Mouse (Mus musculus) intestine, embryonic 15.5 days (tissue): Measurements from ENCODE around the gene H2-Q2. TPM values are rescaled to one million over a fixed set of nuclear protein-coding genes. Genes with fewer than 3 reads are reported as not detected.
"Not testable (repeated sequence)": the region's sequence is repeated elsewhere in the genome, so short reads cannot be mapped to it uniquely, and the experiment has no call there.

Experiments used
- ATAC-seq: fragments of 200-750 bp; cut with Nextera tagmentation; 2 replicates; pipeline ENCODE4 v1.8.0; 2017; ENCODE audit warnings: moderate TSS enrichment, moderate library complexity
- H3K27ac ChIP-seq: fragments of 300-500 bp; sonication (generic); 2 replicates; pipeline ENCODE4 v1.5.1; 2015; ENCODE audit warnings: mild to moderate bottlenecking, inconsistent platforms
- H3K27me3 ChIP-seq: fragments of 300-500 bp; sonication (generic); replicated peaks from 2 replicates; pipeline ENCODE4 v1.6.1; 2015; ENCODE audit warnings: inconsistent platforms
- H3K36me3 ChIP-seq: fragments of 300-500 bp; sonication (generic); 2 replicates; pipeline ENCODE4 v1.6.1; 2015; ENCODE audit warnings: inconsistent platforms
- H3K4me1 ChIP-seq: fragments of 300-500 bp; sonication (generic); replicated peaks from 2 replicates; pipeline ENCODE4 v1.6.1; 2015; ENCODE audit warnings: inconsistent platforms
- H3K4me2 ChIP-seq: fragments of 300-500 bp; sonication (generic); replicated peaks from 2 replicates; pipeline ENCODE4 v1.6.1; 2015; ENCODE audit warnings: mild to moderate bottlenecking, inconsistent platforms
- H3K4me3 ChIP-seq: fragments of 300-500 bp; sonication (generic); replicated peaks from 2 replicates; pipeline ENCODE4 v1.5.1; 2015; ENCODE audit warnings: inconsistent platforms
- H3K9ac ChIP-seq: fragments of 300-500 bp; sonication (generic); 2 replicates; pipeline ENCODE4 v1.6.1; 2015; ENCODE audit warnings: inconsistent platforms
- H3K9me3 ChIP-seq: fragments of 300-500 bp; sonication (generic); 2 replicates; pipeline ENCODE4 v1.6.1; 2016; ENCODE audit warnings: inconsistent platforms
- WGBS: fragments of 180-500 bp; shearing (Covaris S2); methylation state at CpG from one replicate; pipeline ENCODE4 v1.1.7; 2015; 5-methylcytosine and 5-hydroxymethylcytosine counted together
- polyA plus RNA-seq: library from polyadenylated mRNA; unstranded; fragments of >200 nt; fragmentation: Nextera tagmentation; extraction: Ambion mirVana; gene quantifications from 2 replicates; pipeline ENCODE4 v1.2.1, GENCODE M21; 2015

Gene H2-Q2
- 84.5 and 93.5 TPM in 2 replicates for polyA plus RNA-seq

GRCm38 (mm10) chr17:35342071-35342671 lies at the start of gene H2-Q2:
Gene H2-Q2, plus strand, starts transcription at chr17:35342242.
- Histone ChIP-seq H3K27ac (no peak within 1 kb of the TSS; the same call in 1 of the 2 replicates), H3K27me3 (peaks cover 21% of the 10 kb centered on the region), H3K4me1 (peaks cover 8% of the 10 kb centered on the region), H3K9ac (peak within 1 kb of the TSS; percentile 46), H3K36me3 (no peaks in the 10 kb centered on the region), H3K4me3 (peak within 1 kb of the TSS; percentile 48), H3K4me2 (peak within 1 kb of the TSS; percentile 83), H3K9me3 (no peaks in the 10 kb centered on the region)
- peak; percentile 94 for ATAC-seq
- WGBS, result under 1% methylated on average over 40 of the region's 40 CpGs

GRCm38 (mm10) chr17:35295796-35296195 lies 46.2 kb upstream of the H2-Q2 start:
- H3K27ac ChIP-seq, H3K27me3 ChIP-seq, H3K4me1 ChIP-seq, H3K9me3 ChIP-seq, H3K4me2 ChIP-seq, ATAC-seq, H3K36me3 ChIP-seq, H3K9ac ChIP-seq, H3K4me3 ChIP-seq: not testable (repeated sequence)
- WGBS, result 4% methylated on average over 5 of the region's 5 CpGs

- not testable (repeated sequence) for H3K4me2 ChIP-seq, ATAC-seq, H3K27ac ChIP-seq, H3K4me1 ChIP-seq, H3K9ac ChIP-seq, H3K4me3 ChIP-seq, H3K27me3 ChIP-seq, H3K9me3 ChIP-seq, H3K36me3 ChIP-seq
- 82% methylated on average over 7 of the region's 7 CpGs for whole genome bisulfite sequencing
Measured at GRCm38 (mm10) chr17:35300261-35300945, 41.6 kb upstream of the H2-Q2 start.

- Histone ChIP-seq H3K27ac (no peak overlapping the region), H3K9ac (no peak overlapping the region), H3K4me2 (no peak overlapping the region), H3K27me3 (0 out of 2 replicates have a peak, but pooled peaks cover 3% of the 10 kb centered on the region), H3K9me3 (no peaks in the 10 kb centered on the region), H3K4me3 (no peak overlapping the region), H3K36me3 (no peaks in the 10 kb centered on the region), H3K4me1 (no peaks in the 10 kb centered on the region)
- 28% methylated on average over 13 of the region's 13 CpGs for WGBS
- ATAC-seq, result peak; percentile 62
Measured at GRCm38 (mm10) chr17:35301645-35302258, 40.3 kb upstream of the H2-Q2 start.

GRCm38 (mm10) chr17:35303271-35303670 lies 38.8 kb upstream of the H2-Q2 start:
- Histone ChIP-seq H3K4me1 (no peaks in the 10 kb centered on the region), H3K4me2 (no peak overlapping the region), H3K36me3 (no peaks in the 10 kb centered on the region), H3K27ac (no peak overlapping the region), H3K9ac (no peak overlapping the region), H3K9me3 (no peaks in the 10 kb centered on the region), H3K27me3 (0 out of 2 replicates have a peak, but pooled peaks cover 3% of the 10 kb centered on the region), H3K4me3 (no peak overlapping the region)
- ATAC-seq, result no peak
- 76% methylated on average over 2 of the region's 2 CpGs for WGBS

- no peaks in the 10 kb centered on the region for H3K4me1 ChIP-seq
- H3K4me2 ChIP-seq, result no peak overlapping the region
- no peak overlapping the region for H3K27ac ChIP-seq
- WGBS, result 76% methylated on average over 10 of the region's 10 CpGs
- H3K36me3 ChIP-seq, result no peaks in the 10 kb centered on the region
- no peak overlapping the region for H3K4me3 ChIP-seq
- peak; percentile 39; the same call in 1 of the 2 replicates for ATAC-seq
- H3K9ac ChIP-seq, result no peak overlapping the region
- 0 out of 2 replicates have a peak, but pooled peaks cover 3% of the 10 kb centered on the region for H3K27me3 ChIP-seq
- no peaks in the 10 kb centered on the region for H3K9me3 ChIP-seq
Measured at GRCm38 (mm10) chr17:35303756-35304350, 38.2 kb upstream of the H2-Q2 start.

- WGBS, result 54% methylated on average over 6 of the region's 6 CpGs
- Histone ChIP-seq H3K9ac (no peak overlapping the region), H3K27ac (no peak overlapping the region), H3K36me3 (no peaks in the 10 kb centered on the region), H3K4me3 (no peak overlapping the region), H3K4me2 (no peak overlapping the region), H3K27me3 (0 out of 2 replicates have a peak, but pooled peaks cover 3% of the 10 kb centered on the region), H3K4me1 (no peaks in the 10 kb centered on the region), H3K9me3 (no peaks in the 10 kb centered on the region)
- peak; percentile 36; the same call in 1 of the 2 replicates for ATAC-seq
Measured at GRCm38 (mm10) chr17:35304478-35304877, 37.6 kb upstream of the H2-Q2 start.

- H3K4me1 ChIP-seq, H3K27me3 ChIP-seq, H3K9ac ChIP-seq, H3K4me2 ChIP-seq, H3K4me3 ChIP-seq, H3K36me3 ChIP-seq, H3K27ac ChIP-seq, ATAC-seq, H3K9me3 ChIP-seq: not testable (repeated sequence)
- WGBS, result 68% methylated on average over 8 of the region's 8 CpGs
Measured at GRCm38 (mm10) chr17:35304921-35305320, 37.1 kb upstream of the H2-Q2 start.

GRCm38 (mm10) chr17:35318671-35319070 lies 23.4 kb upstream of the H2-Q2 start:
- no peaks in the 10 kb centered on the region for H3K36me3 ChIP-seq
- H3K9ac ChIP-seq, result no peak overlapping the region
- ATAC-seq, result no peak
- no peak overlapping the region for H3K27ac ChIP-seq
- H3K4me2 ChIP-seq, result no peak overlapping the region
- peaks cover 5% of the 10 kb centered on the region; the same call in 1 of the 2 replicates for H3K4me1 ChIP-seq
- H3K9me3 ChIP-seq, result no peaks in the 10 kb centered on the region
- no peak overlapping the region for H3K4me3 ChIP-seq
- peaks cover 20% of the 10 kb centered on the region for H3K27me3 ChIP-seq

- H3K9me3 ChIP-seq, result no peaks in the 10 kb centered on the region
- 1% methylated on average over 54 of the region's 55 CpGs for WGBS
- H3K4me1 ChIP-seq, result peaks cover 5% of the 10 kb centered on the region; the same call in 1 of the 2 replicates
- 0 out of 2 replicates have a peak within 1 kb of the TSS, but pooled peaks have one; percentile 2 for H3K9ac ChIP-seq
- peak within 1 kb of the TSS; percentile 74 for H3K4me2 ChIP-seq
- no peak within 1 kb of the TSS for H3K27ac ChIP-seq
- H3K27me3 ChIP-seq, result peaks cover 20% of the 10 kb centered on the region
- peak; percentile 91 for ATAC-seq
- H3K36me3 ChIP-seq, result no peaks in the 10 kb centered on the region
- peak within 1 kb of the TSS; percentile 36 for H3K4me3 ChIP-seq
Measured at GRCm38 (mm10) chr17:35320327-35321081, 21.5 kb upstream of the H2-Q2 start, which contains the start of gene H2-Q1. Gene H2-Q1, plus strand, starts transcription at chr17:35320405.

GRCm38 (mm10) chr17:35325124-35325523 lies 16.9 kb upstream of the H2-Q2 start:
- H3K4me3 ChIP-seq, H3K4me2 ChIP-seq, H3K9ac ChIP-seq, ATAC-seq, H3K9me3 ChIP-seq, H3K27ac ChIP-seq, H3K36me3 ChIP-seq, H3K4me1 ChIP-seq: not testable (repeated sequence)
- 77% methylated on average over 1 of the region's 1 CpGs for WGBS
- peaks cover 16% of the 10 kb centered on the region for H3K27me3 ChIP-seq

- H3K9me3 ChIP-seq, H3K4me2 ChIP-seq, H3K4me1 ChIP-seq, H3K9ac ChIP-seq, H3K27ac ChIP-seq, ATAC-seq, H3K27me3 ChIP-seq, H3K36me3 ChIP-seq, H3K4me3 ChIP-seq: not testable (repeated sequence)
Measured at GRCm38 (mm10) chr17:35326000-35326399, 16.0 kb upstream of the H2-Q2 start.
